Mouse (Mus musculus) layer of hippocampus, adult 8-10 months (tissue): ENCODE measurements at regions not wholly inside any gene's neighbourhood (a gene's known extent, or its start where the extent isn't known, plus 50 kb on each side); places are given as distances from the start of the nearest gene placed in this dataset.

ENCODE experiments used
- DNase-seq, 2 experiments: peaks; one replicate each; pipeline ENCODE4 v3.0.0; 2022; ENCODE audit warnings: low spot score in 2 of 2

GRCm38 (mm10) chr11:111818124-111818523 is 752.2 kb downstream of the Kcnj2 start:
- peak; percentile 11 for DNase-seq

- DNase-seq, result no peak
These were observed 754.4 kb downstream of the Kcnj2 start for GRCm38 (mm10) chr11:111820356-111820755.

- DNase-seq, result no peak
These were observed 762.5 kb downstream of the Kcnj2 start for GRCm38 (mm10) chr11:111828455-111828854.

- DNase-seq, result no peak
These were observed 773.0 kb downstream of the Kcnj2 start for GRCm38 (mm10) chr11:111838996-111839395.

- DNase-seq, result no peak
These were observed 777.8 kb downstream of the Kcnj2 start for GRCm38 (mm10) chr11:111843728-111844258.

- no peak for DNase-seq
These were observed 778.5 kb downstream of the Kcnj2 start for GRCm38 (mm10) chr11:111844382-111845027.

- DNase-seq, result no peak
These were observed 791.3 kb downstream of the Kcnj2 start for GRCm38 (mm10) chr11:111857288-111857687.

- no peak for DNase-seq
These were observed 792.1 kb downstream of the Kcnj2 start for GRCm38 (mm10) chr11:111858111-111858510.

- DNase-seq, result no peak
These were observed 799.2 kb downstream of the Kcnj2 start for GRCm38 (mm10) chr11:111865143-111865542.

GRCm38 (mm10) chr11:111875406-111875805 is 809.4 kb downstream of the Kcnj2 start:
- DNase-seq, result peak in 1 of 2 experiments; percentile 10

GRCm38 (mm10) chr11:111880146-111880545 is 814.2 kb downstream of the Kcnj2 start:
- DNase-seq, result no peak

- no peak for DNase-seq
These were observed 824.1 kb downstream of the Kcnj2 start for GRCm38 (mm10) chr11:111890026-111890425.

- peak; percentile 3 to 19 for DNase-seq
These were observed 827.9 kb downstream of the Kcnj2 start for GRCm38 (mm10) chr11:111893861-111894260.

- no peak for DNase-seq
These were observed 829.5 kb downstream of the Kcnj2 start for GRCm38 (mm10) chr11:111895221-111896200.

GRCm38 (mm10) chr11:111897001-111897400 is 831.0 kb downstream of the Kcnj2 start:
- DNase-seq, result no peak

- DNase-seq, result no peak
These were observed 838.1 kb downstream of the Kcnj2 start for GRCm38 (mm10) chr11:111904086-111904485.

GRCm38 (mm10) chr11:111913891-111914290 is 847.9 kb downstream of the Kcnj2 start:
- no peak for DNase-seq

- no peak for DNase-seq
These were observed 855.7 kb upstream of the Sox9 start for GRCm38 (mm10) chr11:111926336-111926735.

- no peak for DNase-seq
These were observed 852.7 kb upstream of the Sox9 start for GRCm38 (mm10) chr11:111929366-111929765.

GRCm38 (mm10) chr11:111932052-111932451 is 850.0 kb upstream of the Sox9 start:
- DNase-seq, result no peak

- no peak for DNase-seq
These were observed 837.7 kb upstream of the Sox9 start for GRCm38 (mm10) chr11:111944282-111944681.

- no peak for DNase-seq
These were observed 836.2 kb upstream of the Sox9 start for GRCm38 (mm10) chr11:111945806-111946205.
